Mouse (Mus musculus) liver, embryonic 14 days (tissue): ENCODE results near the gene Triap1. TPM values are rescaled to one million over a fixed set of nuclear protein-coding genes. Genes with fewer than 3 reads are reported as not detected.

ENCODE experiments used
- polyA plus RNA-seq: library from polyadenylated mRNA; depleted of rRNA; stranded (reverse); fragments of >200 nt; gene quantifications from 2 replicates; pipeline ENCODE4 v1.2.3, GENCODE M21; 2012; rRNA removed

The Triap1 gene
- 16.0 and 19.0 TPM in 2 replicates for polyA plus RNA-seq

GRCm38 (mm10) chr5:115340577-115341313 is at the start of gene Triap1, which contains the start of gene Gatc:
Gene Triap1, plus strand, starts transcription at chr5:115341225.
Gene Gatc, minus strand, starts transcription at chr5:115341178.

GRCm38 (mm10) chr5:115300792-115301614 is 40.0 kb upstream of the Triap1 start, which contains the start of gene Dynll1:
Gene Dynll1, minus strand, starts transcription at chr5:115300999.

GRCm38 (mm10) chr5:115326875-115327609 is 14.0 kb upstream of the Triap1 start, which contains the start of gene Srsf9:
Gene Srsf9, plus strand, starts transcription at chr5:115327177.

GRCm38 (mm10) chr5:115348546-115349224 is 7.7 kb downstream of the Triap1 start, which contains the start of gene Cox6a1:
Gene Cox6a1, minus strand, starts transcription at chr5:115348981.

Other genes starting within 250 kb of the Triap1 start
- gene Gm10401, start 242.9 kb upstream of the Triap1 start, polyA plus RNA-seq, result not detected in 2 replicates
- gene Acads, start 221.9 kb upstream of the Triap1 start, polyA plus RNA-seq, result 23.6 and 27.1 TPM in 2 replicates
- gene Unc119b, start 206.2 kb upstream of the Triap1 start, polyA plus RNA-seq, result 5.9 and 7.3 TPM in 2 replicates
- 38.4 and 41.2 TPM in 2 replicates for gene Mlec, start 183.0 kb upstream of the Triap1 start, polyA plus RNA-seq
- 0.29 and 0.33 TPM in 2 replicates for gene Cabp1, start 146.8 kb upstream of the Triap1 start, polyA plus RNA-seq
- gene Pop5, start 105.4 kb upstream of the Triap1 start, polyA plus RNA-seq, result 51.9 and 54.7 TPM in 2 replicates
- 81.8 and 101 TPM in 2 replicates for gene Rnf10, start 68.3 kb upstream of the Triap1 start, polyA plus RNA-seq
- 9.7 and 11.4 TPM in 2 replicates for gene Coq5, start 61.6 kb upstream of the Triap1 start, polyA plus RNA-seq
- gene Dynll1, start 40.2 kb upstream of the Triap1 start, polyA plus RNA-seq, result 146 and 153 TPM in 2 replicates
- 45.5 and 47.7 TPM in 2 replicates for gene Srsf9, start 14.0 kb upstream of the Triap1 start, polyA plus RNA-seq
- gene Gatc, start within 50 bp of the Triap1 start, polyA plus RNA-seq, result 11.6 and 13.2 TPM in 2 replicates
- 656 and 682 TPM in 2 replicates for gene Cox6a1, start 7.8 kb downstream of the Triap1 start, polyA plus RNA-seq
- 0.84 and 0.89 TPM in 2 replicates for gene Msi1, start 88.4 kb downstream of the Triap1 start, polyA plus RNA-seq
- gene Pla2g1b, start 125.0 kb downstream of the Triap1 start, polyA plus RNA-seq, result not detected in 2 replicates
- 8.1 and 8.3 TPM in 2 replicates for gene Sirt4, start 143.5 kb downstream of the Triap1 start, polyA plus RNA-seq
- 12.3 and 13.3 TPM in 2 replicates for gene Pxn, start 165.5 kb downstream of the Triap1 start, polyA plus RNA-seq
- 2,092 and 2,268 TPM in 2 replicates for gene Rplp0, start 218.2 kb downstream of the Triap1 start, polyA plus RNA-seq
- gene Gcn1l1, start 224.0 kb downstream of the Triap1 start, polyA plus RNA-seq, result 9.7 and 11.0 TPM in 2 replicates